Mouse (Mus musculus) left cerebral cortex, adult 11 months (tissue): ENCODE measurements around the gene Slf2.

Experiments used
- DNase-seq: peaks from one replicate; pipeline ENCODE4 v3.0.0; 2022; ENCODE audit warnings: low spot score

The Slf2 gene

DNA sequence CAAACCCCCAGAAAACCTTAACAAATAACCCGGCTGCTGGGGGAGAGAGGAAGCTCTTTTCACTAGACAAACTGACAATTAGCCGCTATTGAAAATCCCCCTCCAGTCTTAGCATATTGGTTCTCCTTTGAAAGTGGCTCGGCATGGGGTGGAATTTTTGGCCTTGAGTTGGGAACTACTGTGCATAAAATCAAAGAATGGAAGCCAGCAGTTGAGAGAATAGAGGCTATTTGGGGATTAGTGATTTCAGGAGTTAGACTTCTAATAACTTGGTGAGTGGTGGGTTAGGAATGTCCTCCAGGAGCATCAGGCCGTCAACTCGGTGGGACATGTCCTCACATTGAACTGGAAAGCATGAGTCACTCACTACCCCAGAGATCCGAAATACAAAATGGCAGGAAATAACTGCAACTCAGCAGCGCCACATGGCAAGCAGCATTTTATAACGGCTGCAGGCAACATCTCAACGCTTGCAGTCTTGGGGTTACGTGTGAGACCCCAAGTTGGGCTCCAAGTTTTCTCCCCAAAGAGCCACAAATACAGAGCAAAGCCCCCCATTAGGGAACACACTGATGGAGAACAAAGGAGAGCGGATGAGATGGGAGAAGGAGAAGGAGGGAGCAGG is 22.0 kb upstream of the Slf2 start:
- no peak for DNase-seq

DNA sequence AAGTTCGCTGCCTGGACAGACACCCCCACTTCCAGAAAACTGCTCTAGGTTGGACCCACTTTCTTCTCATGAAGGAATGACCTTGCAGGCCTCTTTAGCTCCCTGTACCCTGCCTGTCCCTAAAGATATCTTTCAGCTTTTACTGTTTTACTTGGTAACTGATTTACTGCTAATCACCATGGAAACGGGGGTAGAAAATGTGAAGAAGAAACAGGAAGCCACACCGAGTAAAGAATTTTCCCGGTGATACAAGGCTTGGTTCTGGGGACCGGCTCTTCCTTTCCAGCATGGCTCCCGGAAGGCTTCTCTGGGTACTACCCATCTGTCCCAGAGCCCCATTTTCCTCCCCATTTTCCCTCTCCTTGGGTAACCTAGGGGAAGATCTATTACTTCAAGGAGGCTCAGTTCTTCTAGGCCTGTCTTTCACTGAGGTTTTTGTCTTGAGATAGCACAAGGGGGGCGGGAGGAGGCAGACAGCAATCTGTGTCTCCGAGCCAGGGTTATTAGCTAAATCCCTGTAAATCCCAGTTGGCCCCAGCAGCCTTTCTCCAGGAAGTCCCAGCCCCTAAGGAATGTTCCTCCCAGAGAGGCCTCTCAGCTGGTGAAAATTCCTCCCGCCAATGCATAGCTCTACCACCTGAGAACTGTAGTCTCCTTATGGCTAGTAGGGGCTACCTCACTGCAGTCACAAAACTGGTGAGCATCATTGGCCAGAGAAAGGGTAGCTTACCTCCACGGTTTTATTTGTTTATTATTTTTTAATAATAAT is 16.3 kb upstream of the Slf2 start:
- no peak for DNase-seq

DNA sequence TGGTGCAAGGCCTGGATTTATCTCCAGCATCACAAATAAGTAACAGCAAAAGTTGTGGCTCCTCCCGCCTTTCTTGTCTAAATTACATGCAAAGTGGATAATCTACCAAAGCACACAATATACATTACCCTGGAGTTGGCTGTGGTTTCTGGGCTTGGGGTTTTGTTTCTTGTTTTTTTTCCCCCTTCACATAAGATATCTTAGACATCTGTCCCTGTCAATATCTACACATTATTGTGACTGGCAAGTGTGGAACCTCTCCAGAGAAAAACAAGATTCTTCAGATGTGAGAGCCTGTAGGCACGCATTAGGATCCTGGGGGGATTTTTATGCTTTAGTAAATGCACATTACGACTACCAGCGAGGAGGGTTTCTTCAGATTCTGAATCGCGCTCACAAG is 12.8 kb upstream of the Slf2 start:
- DNase-seq, result no peak

DNA sequence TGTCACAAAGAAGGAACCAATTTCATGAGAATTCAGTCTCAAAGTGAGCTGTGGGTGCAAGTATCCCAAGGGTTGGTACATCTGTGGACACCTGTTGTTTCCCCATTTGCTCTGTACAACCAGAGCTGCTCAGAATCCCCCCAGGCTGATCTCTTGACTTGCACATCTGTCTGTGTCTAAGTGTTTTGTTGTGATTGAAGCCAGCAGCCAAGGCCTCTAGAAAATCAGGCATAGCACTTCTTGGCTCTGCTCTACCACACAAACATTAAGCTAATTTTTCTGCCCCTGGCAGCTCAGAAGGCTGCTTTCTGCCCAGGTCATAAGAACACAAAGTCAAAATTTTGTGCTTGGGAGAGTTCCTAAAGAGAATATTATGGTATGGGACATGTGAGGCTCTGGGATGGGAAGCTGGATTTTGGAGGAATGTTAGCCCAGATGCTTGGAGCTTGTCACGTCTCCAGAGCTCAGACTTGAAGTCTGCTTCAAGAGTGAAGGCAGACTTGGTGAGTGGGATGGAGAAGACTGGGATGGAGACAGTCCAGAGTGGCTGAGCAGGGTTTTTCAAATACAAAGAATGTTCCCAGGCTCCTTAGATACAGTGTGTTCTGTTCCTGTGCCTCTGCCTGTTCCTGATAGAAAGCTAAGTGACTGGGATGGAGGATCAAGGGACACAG is 9.3 kb upstream of the Slf2 start:
- DNase-seq, result no peak

DNA sequence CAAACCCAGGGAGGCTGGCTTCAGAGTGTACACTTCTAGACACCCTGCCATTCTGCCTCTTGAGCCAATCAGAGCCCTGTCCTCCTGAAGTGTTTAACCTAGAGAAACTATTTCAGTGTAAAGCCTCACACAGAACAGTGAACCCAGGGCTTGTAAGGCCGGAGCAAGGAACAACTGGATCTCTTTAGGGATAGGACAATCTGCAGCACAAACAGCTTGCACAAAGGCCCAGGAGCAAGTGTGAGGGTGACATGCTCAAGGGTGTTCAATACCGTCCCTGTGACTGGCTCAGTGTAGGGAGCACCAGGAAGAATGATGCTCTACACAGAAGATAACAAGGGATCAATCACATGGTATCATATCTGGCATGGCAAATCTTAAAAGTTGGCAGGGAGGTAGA is 8.4 kb upstream of the Slf2 start:
- DNase-seq, result no peak

DNA sequence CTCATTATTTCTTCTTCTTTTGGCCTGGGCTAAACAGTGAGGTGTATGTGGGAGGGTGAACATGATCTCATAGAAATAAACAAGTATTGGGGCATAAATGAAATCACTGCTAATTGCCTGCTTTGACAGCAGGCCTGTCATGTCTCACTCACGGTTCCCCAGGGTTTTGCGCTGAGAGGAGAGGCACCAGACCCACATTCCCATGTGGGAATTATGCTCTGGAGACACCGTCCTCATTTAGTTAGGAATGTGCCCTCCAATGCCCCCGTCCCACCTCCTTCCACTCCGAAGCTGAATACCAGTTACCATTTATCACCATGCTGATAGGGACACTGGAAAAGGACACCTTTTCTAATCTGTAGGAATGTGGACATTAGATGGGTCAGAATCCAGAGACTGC is 6.3 kb upstream of the Slf2 start:
- no peak for DNase-seq

DNA sequence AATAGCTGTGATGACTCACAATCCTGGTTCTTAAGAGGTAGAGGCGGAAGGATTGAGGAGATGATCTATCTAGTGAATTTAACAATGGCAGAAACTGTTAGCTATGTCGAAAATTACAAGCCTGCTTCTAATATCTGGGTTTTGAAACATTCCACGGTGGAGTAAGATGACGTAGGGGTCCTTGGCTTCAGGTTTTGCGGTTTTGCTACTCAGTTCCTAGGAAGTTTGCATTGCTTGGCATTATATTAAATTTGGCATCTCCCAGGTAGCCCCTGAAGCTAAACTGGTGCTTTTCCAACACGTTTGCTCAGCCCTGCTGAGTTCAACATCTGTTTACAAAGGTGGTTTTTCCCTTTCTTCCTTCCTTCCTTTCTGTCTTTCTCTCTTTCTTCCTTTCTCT is 4.2 kb upstream of the Slf2 start:
- no peak for DNase-seq

DNA sequence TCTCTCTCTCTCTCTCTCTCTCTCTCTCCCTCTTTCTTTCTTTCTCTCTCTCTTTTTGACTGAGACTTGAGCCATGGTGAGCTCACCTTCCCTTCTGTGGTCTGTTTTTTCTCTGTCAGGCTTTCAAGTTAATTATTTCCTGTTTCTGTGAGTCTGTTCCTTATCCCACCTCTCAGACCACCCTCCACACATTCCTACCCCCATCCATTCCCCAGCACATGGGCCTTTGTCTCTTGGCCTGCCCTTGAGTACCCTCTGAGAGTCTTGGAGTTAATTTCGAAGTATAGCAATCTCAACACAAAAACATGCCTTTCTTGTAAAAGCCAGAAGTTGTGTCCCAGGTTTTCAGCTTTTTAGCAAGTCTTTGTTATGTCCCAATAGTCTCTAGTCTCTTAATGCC is 3.7 kb upstream of the Slf2 start:
- no peak for DNase-seq

DNA sequence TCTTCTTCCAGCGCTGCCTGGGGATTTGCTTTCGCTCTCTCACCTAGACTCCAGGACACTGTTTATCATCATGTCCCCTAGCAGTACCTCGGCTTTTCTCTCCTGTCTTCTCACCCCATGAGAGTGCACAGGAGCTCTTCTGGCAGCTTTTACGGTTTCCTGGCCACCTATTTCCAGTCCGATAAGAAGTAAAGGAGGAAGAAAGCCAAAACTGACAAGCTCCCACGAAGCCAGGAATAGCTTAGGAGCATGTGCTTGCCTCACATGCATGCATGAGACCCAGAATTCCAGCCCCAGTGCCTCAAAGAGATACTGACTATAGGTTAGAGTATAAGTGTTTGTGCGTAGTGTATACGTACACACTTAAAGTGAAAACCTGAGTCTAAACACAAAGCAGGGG is 2.8 kb upstream of the Slf2 start:
- no peak for DNase-seq

DNA sequence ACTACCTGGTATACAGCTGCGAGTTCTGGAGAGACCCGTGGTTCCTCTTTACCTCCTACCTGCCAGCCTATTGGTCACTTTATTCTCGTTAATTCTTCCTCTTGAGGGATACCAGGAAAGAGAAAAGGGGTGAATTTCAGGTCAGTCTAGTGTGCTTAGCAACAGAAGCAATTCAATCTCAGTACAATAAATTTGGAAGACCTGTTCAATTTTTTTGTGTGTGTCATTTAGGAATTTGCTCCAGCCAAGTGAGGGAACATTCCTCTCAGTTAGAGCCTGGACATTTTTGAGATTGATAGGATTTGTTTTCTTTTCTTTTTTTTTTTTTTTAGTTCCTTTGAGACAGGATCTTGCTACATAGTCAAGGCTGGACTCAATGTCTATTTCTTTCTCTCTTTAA is 1.7 kb upstream of the Slf2 start:
- DNase-seq, result no peak

DNA sequence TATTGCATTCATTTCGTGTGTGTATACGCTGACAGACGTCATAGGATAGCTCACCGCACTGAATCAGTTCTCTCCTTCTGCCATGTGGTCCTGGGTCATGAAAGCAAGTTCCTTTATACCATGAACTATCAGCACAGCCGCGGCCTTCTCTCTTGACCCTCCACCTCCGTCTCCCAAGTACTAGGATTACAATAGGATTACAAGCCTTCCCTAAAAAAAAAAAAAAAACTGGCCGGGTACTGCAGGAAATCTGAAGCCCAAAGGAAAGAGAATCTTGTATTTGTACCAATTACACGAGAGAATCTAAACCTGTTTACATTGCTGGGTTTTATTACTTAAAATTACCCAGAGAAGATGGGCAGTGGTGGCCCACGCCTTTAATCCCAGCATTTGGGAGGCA is 1.3 kb upstream of the Slf2 start:
- no peak for DNase-seq

DNA sequence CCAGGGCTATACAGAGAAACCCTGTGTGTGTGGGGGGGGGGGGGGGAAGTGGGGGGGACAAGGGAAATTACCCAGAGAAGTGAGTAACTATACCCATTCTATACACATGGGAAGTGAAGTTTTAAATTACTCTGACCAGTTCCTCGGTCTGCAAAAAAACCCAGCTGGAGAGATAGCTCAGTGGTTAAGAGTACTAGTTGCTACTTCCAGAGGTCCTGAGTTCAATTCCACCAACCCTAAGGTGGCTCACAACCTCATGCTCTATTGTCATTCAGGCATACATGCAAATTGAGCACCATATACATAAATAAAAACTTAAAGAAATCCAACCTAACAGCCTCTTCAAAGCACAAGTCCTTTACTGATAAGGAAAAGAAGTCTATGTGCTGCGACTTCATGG is 829 bp upstream of the Slf2 start:
- DNase-seq, result no peak

DNA sequence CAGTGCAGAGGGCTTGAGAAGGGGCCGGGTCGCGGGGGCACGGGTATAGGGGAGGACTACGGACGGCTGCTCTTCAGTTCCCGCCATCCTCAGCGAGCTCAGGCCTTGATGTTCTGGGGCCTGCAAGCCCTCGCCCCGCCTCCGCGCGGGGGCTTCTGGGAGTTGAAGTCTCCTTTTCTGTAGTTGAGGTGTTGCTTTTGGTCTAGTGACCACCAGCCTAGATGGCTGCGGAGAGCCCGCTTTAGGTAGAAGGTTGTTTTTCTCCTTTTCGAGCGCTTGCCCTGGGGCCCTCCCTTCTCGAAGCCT is 456 bp downstream of the Slf2 start:
- DNase-seq, result peak; percentile 67

DNA sequence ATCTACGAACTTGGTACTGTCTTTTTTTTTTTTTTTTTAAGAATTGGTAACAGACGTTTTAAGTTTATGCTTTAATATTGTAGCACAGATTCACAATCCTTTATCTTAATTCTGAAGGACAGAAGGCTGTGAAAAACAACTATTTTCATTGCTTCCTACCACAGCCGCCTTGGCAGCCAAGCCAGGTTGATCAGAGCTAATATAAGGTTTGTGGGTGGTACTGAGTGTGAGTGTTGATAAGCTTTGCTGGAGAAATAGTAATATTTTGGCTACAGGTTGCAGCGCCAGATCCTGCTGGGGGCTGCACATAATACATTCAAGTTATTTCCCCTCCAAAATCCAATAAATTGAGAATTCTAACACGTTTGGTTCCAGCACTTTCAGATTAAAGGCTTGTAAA is 1.1 kb downstream of the Slf2 start:
- DNase-seq, result no peak

DNA sequence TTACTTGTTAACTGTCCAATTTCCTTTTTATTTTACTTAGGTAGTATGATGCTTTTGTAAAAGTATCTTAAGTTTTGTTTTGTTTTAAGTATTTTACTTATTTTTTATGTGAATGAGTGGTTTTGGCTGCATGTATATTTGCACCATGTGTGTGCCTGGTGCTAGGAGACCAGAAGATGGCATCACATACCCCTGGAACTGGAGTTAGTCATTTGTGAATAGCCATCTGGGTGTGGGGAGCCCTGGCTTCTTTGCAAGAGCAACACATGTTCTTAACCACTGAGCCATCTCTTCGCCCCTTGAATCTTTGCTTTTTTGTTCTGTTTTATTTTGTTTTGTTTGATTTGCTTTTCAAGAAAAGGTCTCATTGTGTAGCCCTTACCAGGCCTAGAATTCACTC is 2.2 kb downstream of the Slf2 start:
- DNase-seq, result no peak

DNA sequence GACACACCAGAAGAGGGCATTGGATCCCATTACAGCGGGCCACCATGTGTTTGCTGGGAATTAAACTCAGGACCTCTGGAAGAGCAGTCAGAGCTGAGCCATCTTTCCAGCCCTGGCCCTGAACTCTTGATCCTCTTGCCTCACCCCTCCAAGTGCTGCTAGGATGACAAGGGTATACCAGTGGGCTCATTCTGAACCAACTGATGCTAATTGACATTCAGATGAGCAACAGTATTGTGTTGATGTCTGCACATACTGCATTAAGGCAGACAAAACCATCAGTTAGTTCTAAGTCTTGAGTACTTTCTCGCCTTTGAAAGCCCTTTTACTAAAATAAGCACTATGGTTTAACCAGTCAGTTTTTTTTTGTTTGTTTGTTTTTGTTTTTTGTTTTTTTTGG is 28.7 kb downstream of the Slf2 start:
- no peak for DNase-seq

DNA sequence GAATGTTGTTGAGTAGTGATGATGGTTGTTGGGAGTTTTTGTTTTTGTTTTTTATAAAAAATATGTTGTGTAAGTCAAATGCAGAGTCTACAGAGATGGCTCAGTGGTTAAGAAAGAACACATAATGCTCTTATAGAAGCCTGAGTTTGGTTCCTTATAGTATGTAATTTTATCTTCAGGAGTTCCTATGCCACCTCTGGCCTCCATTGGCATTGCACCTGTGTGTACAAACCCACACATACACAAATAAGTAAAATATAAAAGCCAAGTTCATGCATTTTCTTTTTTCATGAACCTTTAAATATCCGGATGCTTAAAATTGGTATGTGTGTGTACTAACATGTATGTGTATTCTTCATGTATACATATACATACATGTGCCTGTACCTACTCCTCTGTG is 35.0 kb downstream of the Slf2 start:
- DNase-seq, result no peak

DNA sequence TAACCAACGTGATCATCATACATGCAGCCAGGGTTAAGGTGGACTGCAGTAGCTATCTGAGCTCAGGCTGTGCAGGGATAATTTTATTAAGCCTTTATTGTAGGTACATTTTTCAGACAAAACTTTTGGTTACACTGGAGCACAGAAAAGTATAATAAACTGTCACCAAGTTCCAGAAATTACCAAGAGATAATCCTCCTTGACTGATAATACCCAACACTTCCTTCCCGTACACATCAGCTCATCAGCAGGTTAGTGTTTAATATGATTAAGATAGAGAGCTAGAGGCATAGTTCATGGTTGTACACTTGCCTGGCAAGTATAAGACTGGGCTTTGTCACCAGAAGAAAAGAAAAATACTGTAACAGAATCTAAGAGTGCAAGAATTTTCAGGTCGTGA is 37.4 kb downstream of the Slf2 start:
- DNase-seq, result no peak

DNA sequence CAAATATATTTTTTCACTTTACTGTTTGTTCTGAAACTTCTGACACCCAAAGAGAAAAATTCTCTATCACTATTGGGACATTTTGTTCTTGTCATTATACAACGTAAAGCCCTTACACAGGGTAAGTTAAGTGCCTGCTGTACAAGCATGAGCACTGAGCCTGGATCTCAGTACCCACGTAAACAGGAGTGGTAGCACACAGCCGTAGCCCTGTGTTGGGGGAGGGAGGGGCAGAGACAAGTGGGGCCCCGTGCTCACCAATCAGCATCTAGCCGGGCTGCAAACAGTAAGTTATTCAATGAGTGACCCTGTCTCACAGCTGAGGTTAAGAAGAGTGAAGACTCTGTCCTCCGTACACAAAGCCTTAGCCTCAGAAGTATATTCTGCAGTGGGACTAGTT is 45.7 kb downstream of the Slf2 start:
- no peak for DNase-seq

DNA sequence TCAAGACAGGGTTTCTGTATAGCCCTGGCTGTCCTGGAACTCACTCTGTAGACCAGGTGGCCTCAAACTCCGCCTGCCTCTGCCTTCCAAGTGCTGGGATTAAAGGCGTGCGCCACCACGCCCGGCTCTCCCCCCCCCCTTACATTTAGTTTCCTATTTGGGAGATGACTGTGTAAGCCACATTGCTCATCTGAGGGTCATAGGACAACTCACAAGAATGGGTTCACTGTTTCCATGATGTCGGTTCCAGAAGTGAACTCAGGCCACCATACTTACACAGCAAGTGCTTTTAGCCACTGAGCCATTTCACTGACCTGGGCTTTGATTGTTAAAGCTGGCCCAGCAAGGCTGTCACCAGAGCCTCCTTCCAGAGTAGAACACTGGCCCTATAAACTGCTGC is 46.2 kb downstream of the Slf2 start:
- no peak for DNase-seq

DNA sequence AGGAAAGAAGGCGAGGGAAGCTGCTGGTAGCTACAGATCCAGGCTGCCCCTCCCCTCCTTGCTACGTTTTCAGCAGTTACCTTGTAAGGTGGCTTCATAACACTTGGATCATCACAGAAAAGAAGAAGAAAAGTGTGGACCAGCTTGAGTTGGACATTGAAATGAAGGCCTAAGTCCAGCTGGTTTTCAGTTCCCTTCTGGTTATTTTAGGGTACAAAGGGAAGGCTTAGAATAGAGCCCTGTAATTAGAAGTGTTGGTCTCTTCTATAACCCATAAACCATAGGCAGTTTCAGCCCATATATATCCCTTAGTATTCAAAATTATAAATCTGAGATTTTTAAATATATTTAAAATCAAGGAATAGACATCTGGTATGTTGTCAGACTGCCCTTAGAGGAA is 49.8 kb downstream of the Slf2 start:
- no peak for DNase-seq

DNA sequence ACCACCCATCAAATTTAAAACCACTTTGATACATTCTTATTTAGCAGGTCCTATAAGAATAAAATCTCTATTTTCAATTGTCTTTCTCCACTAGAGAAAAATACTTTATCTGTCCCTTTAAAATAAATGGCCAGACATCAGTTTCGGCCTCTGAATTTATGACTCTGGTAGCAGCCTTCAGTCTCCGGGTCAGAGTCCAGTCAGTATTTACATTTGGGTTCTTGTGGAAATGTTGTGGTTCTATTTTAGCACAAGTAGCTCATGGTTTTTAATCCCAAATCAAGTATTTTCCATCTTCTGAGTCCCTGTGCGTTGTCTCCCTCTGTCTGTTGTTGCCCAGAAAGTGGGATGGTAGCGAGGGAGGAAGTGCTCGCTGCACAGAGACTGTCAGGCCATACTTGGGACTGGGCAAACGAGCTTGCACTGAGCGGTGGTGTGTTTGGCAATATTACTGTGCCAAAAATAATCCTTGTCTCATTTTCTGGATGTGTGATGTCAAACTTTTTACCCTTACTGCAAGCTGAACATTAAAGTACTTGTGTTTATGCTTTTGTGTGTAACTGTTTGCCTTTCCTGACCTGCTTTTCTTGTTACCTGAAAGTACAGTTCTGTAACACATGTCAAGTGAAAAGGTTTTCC is 51.6 kb downstream of the Slf2 start:
- no peak for DNase-seq

DNA sequence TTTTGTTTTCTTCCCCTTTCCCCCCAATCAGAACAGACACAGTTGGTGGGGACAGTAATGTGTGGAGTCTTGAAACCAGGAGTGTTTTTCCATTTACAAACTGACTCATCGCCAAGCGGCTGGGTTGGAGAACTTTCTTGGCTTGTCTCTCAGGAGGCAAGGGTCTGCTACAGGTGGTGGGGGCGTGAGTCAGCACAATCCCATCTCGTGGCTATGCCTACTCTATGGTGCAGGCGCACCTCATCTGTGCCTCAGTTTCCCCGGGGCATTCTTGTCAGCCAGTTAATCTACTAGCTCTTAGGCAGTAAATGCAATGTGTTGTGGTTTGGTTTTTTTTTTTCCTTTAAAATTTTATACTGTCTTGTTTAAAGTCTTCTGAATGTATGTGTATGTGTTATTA is 52.4 kb downstream of the Slf2 start:
- DNase-seq, result no peak
